Mouse (Mus musculus): ENCODE data around the gene Calm3. TPM values are rescaled to one million over a fixed set of nuclear protein-coding genes. Genes with fewer than 3 reads are reported as not detected.

Calm3 gene
- polyA plus RNA-seq, 1 experiment from 2014 or later = 190 TPM

GRCm38 (mm10) chr7:16912360-16912759 is 11.6 kb downstream of the Calm3 start:
- peaks cover 27% of the 10 kb centered on the region for H3K4me1 ChIP-seq (replicated peaks; ENCODE audit: control insufficient read depth, insufficient read depth, low read length)
- no peaks in the 10 kb centered on the region for H3K9me3 ChIP-seq (ENCODE audit: control insufficient read depth, low read length)
- no peak overlapping the region for H3K27ac ChIP-seq (ENCODE audit: low read depth)
- 62% methylated on average over 6 of the region's 6 CpGs for WGBS
- ATAC-seq (replicated peaks; ENCODE audit: low FRiP score, low TSS enrichment, low read depth) = no peak
- no peaks in the 10 kb centered on the region for H3K27me3 ChIP-seq (replicated peaks; ENCODE audit: control insufficient read depth, insufficient read depth, low read length)
- H3K36me3 ChIP-seq (ENCODE audit: control insufficient read depth, insufficient read depth, low read length) = peaks cover 37% of the 10 kb centered on the region
- H3K9ac ChIP-seq (ENCODE audit: low read length) = no peak overlapping the region
- no peak for DNase-seq (ENCODE audit: low spot score)
- no peak overlapping the region for H3K4me2 ChIP-seq (ENCODE audit: low read length)
- H3K4me3 ChIP-seq (ENCODE audit: low read depth, low read length) = no peak overlapping the region

GRCm38 (mm10) chr7:16911904-16912303 is 12.0 kb downstream of the Calm3 start:
- DNase-seq (ENCODE audit: low spot score) = no peak
- no peak overlapping the region for H3K27ac ChIP-seq (ENCODE audit: low read depth)

GRCm38 (mm10) chr7:16909909-16910308 is 14.0 kb downstream of the Calm3 start:
- DNase-seq (ENCODE audit: low spot score) = no peak
- Histone ChIP-seq H3K9me3 (ENCODE audit: control insufficient read depth, low read length) (no peaks in the 10 kb centered on the region), H3K9ac (ENCODE audit: low read length) (no peak overlapping the region), H3K27me3 (replicated peaks; ENCODE audit: control insufficient read depth, insufficient read depth, low read length) (no peaks in the 10 kb centered on the region), H3K4me3 (ENCODE audit: low read depth, low read length) (no peak overlapping the region), H3K4me1 (replicated peaks; ENCODE audit: control insufficient read depth, insufficient read depth, low read length) (peaks cover 51% of the 10 kb centered on the region), H3K4me2 (ENCODE audit: low read length) (peak overlapping the region; percentile 45), H3K27ac (ENCODE audit: low read depth) (no peak overlapping the region), H3K36me3 (ENCODE audit: control insufficient read depth, insufficient read depth, low read length) (peaks cover 12% of the 10 kb centered on the region)
- WGBS = 26% methylated on average over 10 of the region's 10 CpGs
- ATAC-seq (replicated peaks; ENCODE audit: low FRiP score, low TSS enrichment, low read depth) = no peak

More at GRCm38 (mm10) chr7:16911904-16912303, 12.0 kb downstream of the Calm3 start:
- WGBS = 81% methylated on average over 3 of the region's 3 CpGs
- Histone ChIP-seq H3K36me3 (ENCODE audit: control insufficient read depth, insufficient read depth, low read length) (peaks cover 32% of the 10 kb centered on the region), H3K27me3 (replicated peaks; ENCODE audit: control insufficient read depth, insufficient read depth, low read length) (no peaks in the 10 kb centered on the region), H3K4me3 (ENCODE audit: low read depth, low read length) (no peak overlapping the region), H3K9ac (ENCODE audit: low read length) (no peak overlapping the region), H3K4me2 (ENCODE audit: low read length) (no peak overlapping the region), H3K9me3 (ENCODE audit: control insufficient read depth, low read length) (no peaks in the 10 kb centered on the region), H3K4me1 (replicated peaks; ENCODE audit: control insufficient read depth, insufficient read depth, low read length) (peaks cover 31% of the 10 kb centered on the region)
- no peak for ATAC-seq (replicated peaks; ENCODE audit: low FRiP score, low TSS enrichment, low read depth)

GRCm38 (mm10) chr7:16908859-16909258 is 15.1 kb downstream of the Calm3 start:
- ATAC-seq (replicated peaks; ENCODE audit: low FRiP score, low TSS enrichment, low read depth) = no peak
- Histone ChIP-seq H3K27ac (ENCODE audit: low read depth) (peak overlapping the region; percentile 3; the same call in 1 of the 2 replicates), H3K9ac (ENCODE audit: low read length) (no peak overlapping the region), H3K4me3 (ENCODE audit: low read depth, low read length) (no peak overlapping the region), H3K27me3 (replicated peaks; ENCODE audit: control insufficient read depth, insufficient read depth, low read length) (no peaks in the 10 kb centered on the region), H3K36me3 (ENCODE audit: control insufficient read depth, insufficient read depth, low read length) (0 out of 2 replicates have a peak, but pooled peaks cover 3% of the 10 kb centered on the region), H3K4me1 (replicated peaks; ENCODE audit: control insufficient read depth, insufficient read depth, low read length) (peaks cover 58% of the 10 kb centered on the region), H3K9me3 (ENCODE audit: control insufficient read depth, low read length) (no peaks in the 10 kb centered on the region), H3K4me2 (ENCODE audit: low read length) (peak overlapping the region; percentile 45)
- no peak for DNase-seq (ENCODE audit: low spot score)
- WGBS = 43% methylated on average over 11 of the region's 11 CpGs

- H3K4me1 ChIP-seq (replicated peaks; ENCODE audit: control insufficient read depth, insufficient read depth, low read length) = peaks cover 60% of the 10 kb centered on the region
- H3K36me3 ChIP-seq (ENCODE audit: control insufficient read depth, insufficient read depth, low read length) = 0 out of 2 replicates have a peak, but pooled peaks cover 3% of the 10 kb centered on the region
- ATAC-seq (replicated peaks; ENCODE audit: low FRiP score, low TSS enrichment, low read depth) (no peak), DNase-seq (ENCODE audit: low spot score) (no peak)
- WGBS = 20% methylated on average over 11 of the region's 11 CpGs
- H3K4me2 ChIP-seq (ENCODE audit: low read length) = peak overlapping the region; percentile 45
- no peaks in the 10 kb centered on the region for H3K9me3 ChIP-seq (ENCODE audit: control insufficient read depth, low read length)
- 0 out of 2 replicates have a peak overlapping the region, but pooled peaks have one; percentile 3 for H3K27ac ChIP-seq (ENCODE audit: low read depth)
- H3K4me3 ChIP-seq (ENCODE audit: low read depth, low read length) = 0 out of 2 replicates have a peak overlapping the region, but pooled peaks have one; percentile 13
- H3K27me3 ChIP-seq (replicated peaks; ENCODE audit: control insufficient read depth, insufficient read depth, low read length) = no peaks in the 10 kb centered on the region
- 0 out of 2 replicates have a peak overlapping the region, but pooled peaks have one; percentile 25 for H3K9ac ChIP-seq (ENCODE audit: low read length)
Measured at GRCm38 (mm10) chr7:16908367-16908766, 15.5 kb downstream of the Calm3 start.

- H3K4me3 ChIP-seq (ENCODE audit: low read depth, low read length) = 0 out of 2 replicates have a peak overlapping the region, but pooled peaks have one; percentile 13
Measured at GRCm38 (mm10) chr7:16907842-16908241, 16.1 kb downstream of the Calm3 start.

GRCm38 (mm10) chr7:16906889-16907559 is 16.9 kb downstream of the Calm3 start:
- Histone ChIP-seq H3K4me2 (ENCODE audit: low read length) (peak overlapping the region; percentile 45; the same call in 1 of the 2 replicates), H3K9ac (ENCODE audit: low read length) (no peak overlapping the region), H3K27me3 (replicated peaks; ENCODE audit: control insufficient read depth, insufficient read depth, low read length) (no peaks in the 10 kb centered on the region), H3K36me3 (ENCODE audit: control insufficient read depth, insufficient read depth, low read length) (no peaks in the 10 kb centered on the region), H3K27ac (ENCODE audit: low read depth) (no peak overlapping the region), H3K4me3 (ENCODE audit: low read depth, low read length) (no peak overlapping the region), H3K4me1 (replicated peaks; ENCODE audit: control insufficient read depth, insufficient read depth, low read length) (peaks cover 63% of the 10 kb centered on the region), H3K9me3 (ENCODE audit: control insufficient read depth, low read length) (no peaks in the 10 kb centered on the region)
- WGBS = 91% methylated on average over 41 of the region's 41 CpGs
- DNase-seq (ENCODE audit: low spot score) (no peak), ATAC-seq (replicated peaks; ENCODE audit: low FRiP score, low TSS enrichment, low read depth) (no peak)

More at GRCm38 (mm10) chr7:16907842-16908241, 16.1 kb downstream of the Calm3 start:
- 49% methylated on average over 7 of the region's 7 CpGs for WGBS
- Histone ChIP-seq H3K4me1 (replicated peaks; ENCODE audit: control insufficient read depth, insufficient read depth, low read length) (peaks cover 60% of the 10 kb centered on the region), H3K9me3 (ENCODE audit: control insufficient read depth, low read length) (no peaks in the 10 kb centered on the region), H3K4me2 (ENCODE audit: low read length) (peak overlapping the region; percentile 45), H3K27me3 (replicated peaks; ENCODE audit: control insufficient read depth, insufficient read depth, low read length) (no peaks in the 10 kb centered on the region), H3K9ac (ENCODE audit: low read length) (0 out of 2 replicates have a peak overlapping the region, but pooled peaks have one; percentile 25), H3K27ac (ENCODE audit: low read depth) (no peak overlapping the region), H3K36me3 (ENCODE audit: control insufficient read depth, insufficient read depth, low read length) (no peaks in the 10 kb centered on the region)
- ATAC-seq (replicated peaks; ENCODE audit: low FRiP score, low TSS enrichment, low read depth) = no peak
- DNase-seq (ENCODE audit: low spot score) = no peak

GRCm38 (mm10) chr7:16906281-16906680 is 17.6 kb downstream of the Calm3 start, which contains the start of gene Ptgir:
Gene Ptgir (plus strand): TSS chr7:16906490.
- Histone ChIP-seq H3K4me1 (replicated peaks; ENCODE audit: control insufficient read depth, insufficient read depth, low read length) (peaks cover 66% of the 10 kb centered on the region), H3K27me3 (replicated peaks; ENCODE audit: control insufficient read depth, insufficient read depth, low read length) (no peaks in the 10 kb centered on the region), H3K36me3 (ENCODE audit: control insufficient read depth, insufficient read depth, low read length) (no peaks in the 10 kb centered on the region), H3K9ac (ENCODE audit: low read length) (no peak within 1 kb of the TSS), H3K4me3 (ENCODE audit: low read depth, low read length) (no peak within 1 kb of the TSS), H3K27ac (ENCODE audit: low read depth) (no peak within 1 kb of the TSS; the same call in 1 of the 2 replicates), H3K4me2 (ENCODE audit: low read length) (peak within 1 kb of the TSS; percentile 45), H3K9me3 (ENCODE audit: control insufficient read depth, low read length) (no peaks in the 10 kb centered on the region)
- 16% methylated on average over 6 of the region's 6 CpGs for WGBS
- DNase-seq (ENCODE audit: low spot score) (no peak), ATAC-seq (replicated peaks; ENCODE audit: low FRiP score, low TSS enrichment, low read depth) (no peak; the same call in 1 of the 2 replicates)

All from intestine, embryonic 14.5 days (tissue).